Mouse (Mus musculus) A20 (cell line): Measurements from ENCODE around the gene Lefty1.
"Not testable (repeated sequence)": the region's sequence is repeated elsewhere in the genome, so short reads cannot be mapped to it uniquely, and the experiment has no call there.

ENCODE experiments used
- DNase-seq: peaks from one replicate; pipeline ENCODE4 v3.0.0-alpha.2; 2011; ENCODE audit warnings: low read depth, low spot score

Lefty1 gene

GRCm38 (mm10) chr1:180934467-180935419 is at the start of gene Lefty1:
Lefty1 (plus strand) TSS chr1:180935022.
- no peak for DNase-seq

DNA sequence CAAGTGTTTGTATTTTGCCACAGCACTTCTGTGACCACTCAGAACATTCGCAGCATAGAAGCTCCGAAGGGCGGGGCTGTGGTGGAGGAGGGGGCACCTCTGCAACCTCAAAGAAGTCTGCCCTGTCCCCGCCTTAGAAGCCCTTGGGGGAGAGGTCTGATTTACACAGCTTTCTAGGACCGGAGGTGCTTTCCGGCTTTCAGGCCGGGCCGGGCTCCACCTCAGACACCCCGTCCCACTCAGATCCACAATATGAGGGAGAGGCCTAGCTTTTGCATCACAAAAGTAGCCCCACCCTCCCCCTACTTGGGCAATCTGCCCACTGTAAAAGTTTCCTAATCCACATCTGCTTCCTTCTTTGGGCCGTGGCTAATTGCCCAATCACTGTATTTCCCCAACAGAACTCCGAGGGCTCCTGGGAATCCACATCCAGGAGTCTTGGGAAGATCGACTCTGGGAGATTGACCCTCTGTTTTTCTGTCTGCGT is 46.2 kb upstream of the Lefty1 start:
- no peak for DNase-seq

DNA sequence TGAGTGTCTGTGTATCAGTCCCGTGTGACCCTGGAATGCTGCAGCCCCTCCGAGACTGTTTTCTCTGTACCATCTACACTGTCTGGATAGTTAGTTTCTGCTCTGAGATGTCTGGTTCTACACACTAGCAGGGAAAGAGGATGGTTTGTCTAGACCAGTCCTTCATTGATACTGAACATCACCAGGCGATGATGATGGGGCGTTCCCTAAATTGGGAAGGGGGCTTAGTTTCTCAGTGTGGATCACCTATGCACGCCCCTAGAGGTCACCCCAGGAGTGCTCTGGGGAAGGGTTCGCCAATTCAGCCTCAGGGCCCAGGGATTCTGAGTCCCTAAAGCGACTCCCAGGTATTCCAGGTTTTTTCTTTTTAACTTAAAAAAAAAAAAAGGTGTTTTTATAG is 45.6 kb upstream of the Lefty1 start:
- no peak for DNase-seq

GRCm38 (mm10) chr1:180889841-180890240 is 45.0 kb upstream of the Lefty1 start:
- DNase-seq, result peak; percentile 73

DNA sequence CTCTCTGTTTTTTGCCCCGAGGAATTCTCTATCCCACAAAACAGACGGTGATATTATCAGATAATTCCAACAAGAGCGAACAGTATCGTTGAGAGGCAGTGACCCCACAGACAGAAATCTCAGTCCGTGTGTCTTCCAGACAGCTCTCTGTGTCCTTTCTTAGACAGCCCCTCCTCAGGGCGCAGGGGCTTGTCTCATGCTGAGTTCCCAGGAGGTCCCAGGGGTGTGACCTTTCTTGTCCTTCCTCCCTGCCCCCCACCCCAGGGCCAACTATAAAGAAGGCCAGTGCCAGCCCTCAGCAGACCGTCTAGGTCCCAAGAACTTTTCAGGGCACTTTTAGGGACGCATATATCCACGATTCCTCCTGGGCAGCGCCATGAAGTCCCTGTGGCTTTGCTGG is 42.0 kb upstream of the Lefty1 start, which contains the start of gene Lefty2:
Lefty2 (plus strand) TSS at position 301 of the 400 bp plus-strand sequence.
- no peak for DNase-seq

GRCm38 (mm10) chr1:180894088-180894987 is 40.5 kb upstream of the Lefty1 start:
- not testable (repeated sequence) for DNase-seq

- peak; percentile 65 for DNase-seq
These were observed 33.7 kb upstream of the Lefty1 start for GRCm38 (mm10) chr1:180901107-180901506.

- no peak for DNase-seq
These were observed 31.9 kb upstream of the Lefty1 start for GRCm38 (mm10) chr1:180902915-180903314.

GRCm38 (mm10) chr1:180903666-180904038 is 31.2 kb upstream of the Lefty1 start:
- DNase-seq, result no peak

- peak; percentile 96 for DNase-seq
These were observed 30.6 kb upstream of the Lefty1 start, which contains the start of gene Pycr2 for GRCm38 (mm10) chr1:180904039-180904814. Pycr2 (plus strand) TSS chr1:180904293.

- DNase-seq, result no peak
These were observed 30.1 kb upstream of the Lefty1 start for GRCm38 (mm10) chr1:180904815-180905080.

- DNase-seq, result no peak
These were observed 29.5 kb upstream of the Lefty1 start for GRCm38 (mm10) chr1:180905307-180905706.

- no peak for DNase-seq
These were observed 28.9 kb upstream of the Lefty1 start for GRCm38 (mm10) chr1:180905876-180906275.

GRCm38 (mm10) chr1:180906461-180907147 is 28.2 kb upstream of the Lefty1 start:
- no peak for DNase-seq

GRCm38 (mm10) chr1:180911138-180911537 is 23.7 kb upstream of the Lefty1 start:
- no peak for DNase-seq

DNA sequence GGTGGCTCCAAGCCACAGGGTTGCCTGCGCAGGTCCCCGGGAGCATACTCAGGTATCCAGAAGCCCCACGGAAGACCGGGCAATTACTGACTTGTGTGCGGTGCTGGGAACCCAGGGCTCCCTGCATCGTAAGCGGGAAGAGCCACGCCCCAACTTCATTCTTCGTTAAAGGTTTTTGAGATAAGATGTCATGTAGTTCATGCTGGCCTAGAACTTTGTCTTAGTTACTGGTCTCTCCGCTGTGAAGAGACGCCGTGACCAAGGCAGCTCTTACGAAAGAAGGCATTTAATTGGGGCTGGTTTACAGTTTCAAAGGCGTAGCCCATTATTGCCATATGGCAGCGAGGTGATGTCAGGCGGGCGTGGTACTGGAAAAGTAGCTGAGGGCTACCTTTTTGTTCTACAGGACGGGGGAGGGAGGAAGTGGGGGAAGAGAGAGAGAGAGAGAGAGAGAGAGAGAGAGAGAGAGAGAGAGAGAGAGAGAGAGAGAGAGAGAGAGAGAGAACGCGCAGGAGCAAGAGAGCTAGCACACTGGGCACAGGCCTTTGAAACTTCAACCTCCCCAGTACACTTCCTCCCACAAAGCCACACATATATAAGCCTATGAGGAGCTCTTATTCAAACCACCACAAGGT is 23.1 kb upstream of the Lefty1 start:
- DNase-seq, result no peak

DNA sequence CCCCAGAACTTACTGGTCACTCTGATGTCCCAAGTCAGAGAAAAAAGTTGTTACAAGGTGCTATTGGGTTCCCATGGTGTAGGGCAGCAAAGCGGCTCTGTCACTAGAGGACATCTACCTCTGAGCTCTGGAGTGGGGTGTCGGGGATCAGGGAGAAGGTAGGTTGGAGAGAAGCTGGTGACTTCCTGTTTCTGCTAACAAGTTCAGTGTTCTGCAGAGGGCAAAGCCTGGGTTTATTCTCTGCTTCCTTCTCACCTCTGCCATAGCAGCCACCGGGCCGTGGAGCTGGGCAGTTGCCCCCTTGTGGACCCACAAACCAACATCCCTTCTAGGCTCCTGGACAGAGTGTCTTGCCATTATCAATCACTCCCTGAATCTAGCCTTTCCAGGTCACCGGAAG is 22.0 kb upstream of the Lefty1 start:
- DNase-seq, result no peak

DNA sequence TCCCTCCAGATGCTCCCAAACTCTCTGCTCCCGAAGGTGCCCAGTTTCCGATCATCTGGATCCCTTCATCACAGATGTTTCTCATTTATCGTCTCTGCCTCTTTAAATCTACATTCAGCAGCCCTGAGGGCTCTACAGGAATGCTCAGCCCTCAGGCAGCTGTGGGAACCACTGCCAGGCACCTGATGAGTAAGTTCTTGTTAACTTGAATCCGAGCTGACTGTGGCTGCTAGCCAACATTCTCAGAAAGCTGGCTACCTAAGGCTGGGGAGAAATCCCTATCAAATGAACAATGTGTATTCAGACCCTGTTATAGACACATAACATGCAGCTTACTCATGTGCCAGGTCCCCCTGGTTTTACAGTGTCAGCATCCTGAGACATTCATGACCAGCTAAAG is 21.0 kb upstream of the Lefty1 start:
- no peak for DNase-seq

- no peak for DNase-seq
These were observed 18.4 kb upstream of the Lefty1 start for GRCm38 (mm10) chr1:180916425-180916824.

DNA sequence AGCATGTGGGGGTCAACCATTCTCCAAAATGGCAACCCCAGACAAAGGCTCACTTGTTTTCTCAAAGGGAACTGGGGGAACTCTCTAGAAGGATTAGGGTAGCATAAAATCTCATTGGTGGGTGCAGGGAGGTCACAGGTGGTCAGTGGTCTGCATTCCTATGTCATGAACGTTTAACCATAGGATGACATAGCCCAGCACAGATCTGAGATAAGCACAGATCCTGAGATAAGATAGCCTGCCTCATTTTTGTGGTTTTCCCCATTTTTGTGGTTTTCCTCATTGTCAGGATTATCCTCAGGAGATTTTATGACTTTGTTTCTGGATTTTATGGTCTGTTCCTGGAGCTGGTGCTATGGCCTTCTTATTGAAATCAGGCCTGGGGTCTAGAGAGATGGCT is 17.8 kb upstream of the Lefty1 start:
- no peak for DNase-seq
